Mouse (Mus musculus) lung, postnatal 0 days (tissue): ENCODE data around the gene Ppp2r2d. TPM values are rescaled to one million over a fixed set of nuclear protein-coding genes. Genes with fewer than 3 reads are reported as not detected.

Experiments used
- ATAC-seq: fragments of 200-750 bp; cut with Nextera tagmentation; 2 replicates; pipeline ENCODE4 v1.8.0; 2017; ENCODE audit warnings: moderate library complexity
- DNase-seq: peaks from one replicate; pipeline ENCODE4 v3.0.0-alpha.2; 2016; ENCODE audit warnings: low spot score
- H3K27ac ChIP-seq: fragments of 300-500 bp; sonication (generic); 2 replicates; pipeline ENCODE4 v1.5.1; 2014; ENCODE audit warnings: antibody characterized with exemption, mild to moderate bottlenecking, low read length, mixed read lengths
- H3K27me3 ChIP-seq: fragments of 300-500 bp; sonication (generic); replicated peaks from 2 replicates; pipeline ENCODE4 v1.6.1; 2014; ENCODE audit warnings: low read length, mixed read lengths; ENCODE audit not compliant: insufficient read depth
- H3K36me3 ChIP-seq: fragments of 300-500 bp; sonication (generic); 2 replicates; pipeline ENCODE4 v1.6.1; 2014; ENCODE audit warnings: low read length, mixed read lengths; ENCODE audit not compliant: insufficient read depth
- H3K4me1 ChIP-seq: fragments of 300-500 bp; sonication (generic); 2 replicates; pipeline ENCODE4 v1.6.1; 2014; ENCODE audit warnings: antibody characterized with exemption, low read depth, low read length, mixed read lengths; ENCODE audit not compliant: insufficient read depth
- H3K4me2 ChIP-seq: fragments of 300-500 bp; sonication (generic); replicated peaks from 2 replicates; pipeline ENCODE4 v1.6.1; 2014; ENCODE audit warnings: low read depth, mild to moderate bottlenecking, low read length, moderate library complexity, mixed read lengths
- H3K4me3 ChIP-seq: fragments of 300-500 bp; sonication (generic); 2 replicates; pipeline ENCODE4 v1.5.1; 2014; ENCODE audit warnings: low read depth, low read length
- H3K9ac ChIP-seq: fragments of 300-500 bp; sonication (generic); replicated peaks from 2 replicates; pipeline ENCODE4 v1.6.1; 2014; ENCODE audit warnings: low read depth, mild to moderate bottlenecking
- H3K9me3 ChIP-seq: fragments of 300-500 bp; sonication (generic); 2 replicates; pipeline ENCODE4 v1.6.1; 2016; ENCODE audit warnings: low read length, mixed read lengths
- CTCF ChIP-seq: IDR thresholded peaks from 2 replicates; pipeline ENCODE4 v1.5.1; 2016; ENCODE audit warnings: antibody characterized with exemption, mild to moderate bottlenecking
- EP300 ChIP-seq: IDR thresholded peaks from 2 replicates; pipeline ENCODE4 v1.6.1; 2016; ENCODE audit warnings: antibody characterized with exemption, mild to moderate bottlenecking, control low read depth
- WGBS: fragments of 180-500 bp; shearing (Covaris S2); extraction: QIAGEN DNeasy Blood & Tissue Kit; methylation state at CpG from one replicate; pipeline ENCODE4 v1.1.7; 2014; 5-methylcytosine and 5-hydroxymethylcytosine counted together
- polyA plus RNA-seq: library from polyadenylated mRNA; unstranded; fragments of >200 nt; fragmentation: Nextera tagmentation; extraction: Ambion mirVana; gene quantifications from 2 replicates; pipeline ENCODE4 v1.2.1, GENCODE M21; 2015

Gene Ppp2r2d
- polyA plus RNA-seq, 1 experiment from 2014 or later, result 29.5 TPM

DNA sequence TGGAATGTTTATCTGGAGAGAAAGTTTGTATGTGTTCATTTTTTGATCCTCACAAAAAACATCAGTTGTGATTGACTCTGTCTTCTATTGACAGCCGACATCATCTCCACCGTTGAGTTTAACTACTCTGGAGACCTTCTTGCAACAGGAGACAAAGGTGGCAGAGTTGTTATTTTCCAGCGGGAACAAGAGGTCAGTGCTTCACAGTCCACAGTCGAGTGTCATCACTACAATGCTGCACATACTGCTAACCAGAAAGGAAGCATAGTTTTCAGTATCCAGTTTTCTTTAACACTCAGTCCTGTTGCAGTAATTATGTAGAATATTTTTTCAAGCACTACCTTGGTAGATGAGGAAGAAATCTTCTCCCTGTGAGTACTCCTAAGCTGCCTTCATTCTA is 22.4 kb downstream of the Ppp2r2d start:
- TF ChIP-seq EP300, result no peak
- TF ChIP-seq CTCF, result no peak
- 0 out of 2 replicates have a peak, but pooled peaks cover 3% of the 10 kb centered on the region for H3K36me3 ChIP-seq
- 85% methylated on average over 4 of the region's 4 CpGs for WGBS

DNA sequence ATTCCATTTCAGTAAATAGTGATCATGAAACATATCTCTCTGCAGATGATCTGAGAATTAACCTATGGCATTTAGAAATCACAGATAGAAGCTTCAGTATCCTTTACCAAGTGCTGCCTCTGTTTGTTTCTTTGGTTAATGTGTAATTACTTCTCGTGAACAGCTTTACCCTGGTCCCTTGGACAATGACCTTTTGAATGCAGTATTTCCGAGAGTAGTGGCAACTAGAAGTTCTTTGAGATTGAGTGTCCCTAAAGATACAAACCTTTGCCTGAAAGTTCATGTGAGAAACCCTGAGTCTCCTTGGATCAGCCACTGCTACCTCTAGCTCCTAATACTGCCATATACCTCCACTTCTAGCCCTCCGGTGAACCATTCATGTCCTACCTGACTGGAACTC is 27.1 kb downstream of the Ppp2r2d start:
- no peaks in the 10 kb centered on the region for H3K27me3 ChIP-seq
- no peak overlapping the region for H3K9ac ChIP-seq
- TF ChIP-seq EP300 (no peak), CTCF (no peak)
- 71% methylated on average over 3 of the region's 3 CpGs for whole genome bisulfite sequencing
- H3K9me3 ChIP-seq, result no peaks in the 10 kb centered on the region
- peaks cover 35% of the 10 kb centered on the region for H3K36me3 ChIP-seq
- H3K4me3 ChIP-seq, result no peak overlapping the region
- H3K4me2 ChIP-seq, result no peak overlapping the region
- H3K4me1 ChIP-seq, result no peaks in the 10 kb centered on the region
- DNase-seq, result no peak
- no peak overlapping the region for H3K27ac ChIP-seq
- no peak for ATAC-seq

More for the DNA sequence above, 22.4 kb downstream of the Ppp2r2d start:
- Histone ChIP-seq H3K9ac (no peak overlapping the region), H3K4me1 (no peaks in the 10 kb centered on the region), H3K9me3 (no peaks in the 10 kb centered on the region), H3K4me3 (no peak overlapping the region), H3K27me3 (no peaks in the 10 kb centered on the region), H3K27ac (no peak overlapping the region), H3K4me2 (no peak overlapping the region)
- DNase-seq (no peak), ATAC-seq (no peak)

DNA sequence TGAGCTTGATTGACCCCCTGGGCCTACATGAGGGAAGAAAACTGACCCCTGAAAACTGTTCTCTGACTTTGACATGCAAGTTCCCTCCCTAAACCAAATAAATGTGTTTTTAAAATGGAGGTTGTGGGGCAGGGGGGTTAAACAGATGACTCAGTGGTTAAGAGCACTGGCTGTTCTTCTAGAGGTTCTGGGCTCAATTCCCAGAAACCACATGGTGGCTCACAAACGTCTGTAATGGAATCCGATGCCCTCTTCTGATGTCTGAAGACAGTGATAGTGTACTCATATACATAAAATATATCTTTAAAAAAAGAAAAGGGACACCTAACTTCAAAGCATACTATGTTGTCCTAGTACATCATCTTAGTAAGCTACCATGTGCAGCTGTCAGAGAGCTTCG is 29.2 kb downstream of the Ppp2r2d start:
- 50% methylated on average over 3 of the region's 3 CpGs for WGBS
- TF ChIP-seq CTCF (no peak), EP300 (no peak)
- H3K4me3 ChIP-seq, result no peak overlapping the region
- no peak for ATAC-seq
- no peak overlapping the region for H3K4me2 ChIP-seq
- no peak overlapping the region for H3K27ac ChIP-seq
- H3K9ac ChIP-seq, result no peak overlapping the region
- H3K36me3 ChIP-seq, result peaks cover 50% of the 10 kb centered on the region
- no peaks in the 10 kb centered on the region for H3K4me1 ChIP-seq
- H3K27me3 ChIP-seq, result no peaks in the 10 kb centered on the region
- no peaks in the 10 kb centered on the region for H3K9me3 ChIP-seq
- DNase-seq, result peak; percentile 22

DNA sequence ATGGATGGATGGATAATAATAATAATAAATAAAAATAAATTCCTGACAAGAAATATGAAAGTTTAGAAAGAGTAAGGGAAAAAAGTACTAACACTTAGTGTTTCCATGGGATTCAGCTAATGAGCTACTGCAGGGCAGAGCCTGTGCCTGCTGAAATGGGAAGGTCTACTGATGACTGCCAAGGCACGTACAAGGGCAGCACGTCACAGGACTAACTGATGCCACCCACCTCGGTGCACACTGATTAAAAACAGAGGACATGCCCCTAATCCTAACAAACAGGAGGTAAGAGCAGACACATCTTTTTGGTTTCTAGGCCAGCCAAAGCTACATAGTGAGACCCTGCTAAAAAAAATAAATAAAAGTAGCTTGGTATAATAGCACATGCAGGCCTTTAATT is 37.8 kb downstream of the Ppp2r2d start:
- TF ChIP-seq EP300 (no peak), CTCF (no peak)
- H3K36me3 ChIP-seq, result peaks cover 31% of the 10 kb centered on the region
- H3K27ac ChIP-seq, result no peak overlapping the region
- 94% methylated on average over 3 of the region's 3 CpGs for WGBS
- no peaks in the 10 kb centered on the region for H3K9me3 ChIP-seq
- no peak overlapping the region for H3K9ac ChIP-seq
- no peak overlapping the region for H3K4me3 ChIP-seq
- no peak for ATAC-seq
- no peaks in the 10 kb centered on the region for H3K4me1 ChIP-seq
- no peak overlapping the region for H3K4me2 ChIP-seq
- H3K27me3 ChIP-seq, result no peaks in the 10 kb centered on the region
- DNase-seq, result no peak

DNA sequence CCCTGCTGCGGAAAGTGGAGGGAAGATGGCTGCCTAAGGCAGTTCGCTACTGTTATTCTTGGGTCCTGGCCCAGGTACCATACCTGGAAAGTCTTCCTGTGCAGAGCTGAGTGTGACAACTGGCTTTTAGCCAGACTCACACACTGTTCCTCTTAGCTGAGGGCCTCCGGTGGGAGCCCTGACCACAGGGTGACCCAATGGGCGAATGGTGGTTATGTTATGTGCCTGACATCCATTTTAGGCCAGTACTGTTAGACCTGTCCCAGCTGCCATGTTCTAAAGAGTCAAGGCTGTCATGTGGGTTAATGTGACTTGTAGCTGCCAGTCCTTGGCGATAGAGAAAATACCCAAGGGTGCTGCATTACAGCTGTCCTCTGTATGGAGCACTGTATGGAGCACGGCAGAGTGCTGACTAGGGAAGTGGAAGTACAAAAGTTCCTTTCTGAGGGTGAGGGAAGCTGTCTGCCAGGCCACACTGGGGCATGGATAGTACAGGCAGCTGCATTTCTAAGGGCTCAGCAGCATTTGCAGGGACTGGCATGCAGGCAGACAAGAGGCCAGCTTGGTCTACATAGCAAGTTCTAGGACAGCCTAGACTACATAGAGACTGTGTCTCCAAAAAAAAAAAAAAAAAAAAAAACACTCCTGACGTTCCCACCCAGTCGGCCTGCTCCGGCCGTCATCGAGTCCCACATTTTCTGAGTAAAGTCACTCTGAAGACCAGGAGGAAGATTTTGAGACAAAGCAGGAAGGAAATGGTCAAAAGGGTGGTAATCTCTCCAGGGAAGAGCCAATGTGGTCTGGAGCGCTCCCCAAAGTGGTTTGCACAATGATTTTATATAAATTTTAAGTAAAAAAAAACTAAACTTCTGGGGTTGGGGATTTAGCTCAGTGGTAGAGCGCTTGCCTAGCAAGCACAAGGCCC is 39.7 kb downstream of the Ppp2r2d start:
- Histone ChIP-seq H3K9me3 (no peaks in the 10 kb centered on the region), H3K4me1 (no peaks in the 10 kb centered on the region), H3K4me3 (no peak overlapping the region), H3K27ac (no peak overlapping the region), H3K36me3 (peaks cover 16% of the 10 kb centered on the region), H3K9ac (no peak overlapping the region), H3K4me2 (no peak overlapping the region), H3K27me3 (no peaks in the 10 kb centered on the region)
- ATAC-seq (no peak), DNase-seq (no peak)
- no peak for TF ChIP-seq CTCF
- no peak for TF ChIP-seq EP300
- 88% methylated on average over 12 of the region's 13 CpGs for WGBS

DNA sequence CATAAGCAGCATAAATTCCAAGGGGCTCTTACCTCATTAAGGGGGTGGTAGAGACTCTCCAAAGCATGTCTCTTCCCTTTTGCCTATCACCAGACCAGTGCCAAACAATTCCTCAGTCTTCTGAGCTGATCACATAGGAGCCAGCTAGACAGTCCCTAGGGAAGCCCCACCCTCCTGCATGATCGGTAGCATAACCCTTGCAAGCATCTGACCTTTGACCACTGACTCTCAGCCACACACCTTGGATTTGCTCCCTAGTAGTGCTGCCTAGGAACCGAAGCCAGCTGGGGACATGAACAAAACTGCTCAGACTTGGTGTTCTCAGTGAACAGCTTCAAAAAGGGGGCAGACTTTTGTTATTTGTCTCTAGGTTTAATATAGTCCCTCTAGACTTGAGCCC is 52.2 kb downstream of the Ppp2r2d start:
- no peaks in the 10 kb centered on the region for H3K9me3 ChIP-seq
- H3K36me3 ChIP-seq, result peaks cover 22% of the 10 kb centered on the region; the same call in 1 of the 2 replicates
- no peaks in the 10 kb centered on the region for H3K27me3 ChIP-seq
- H3K4me1 ChIP-seq, result no peaks in the 10 kb centered on the region
- no peak for DNase-seq
- TF ChIP-seq CTCF (no peak), EP300 (no peak)
- no peak for ATAC-seq
- no peak overlapping the region for H3K4me2 ChIP-seq
- no peak overlapping the region for H3K27ac ChIP-seq
- no peak overlapping the region for H3K4me3 ChIP-seq
- 67% methylated on average over 2 of the region's 2 CpGs for WGBS
- H3K9ac ChIP-seq, result no peak overlapping the region
